Mouse (Mus musculus) cerebellum, postnatal 10 days (tissue): ENCODE data around the gene Slco2a1.
A peak's percentile ranks its signal among the peaks of the same experiment; 100 is the strongest.

ENCODE experiments used
- DNase-seq, 2 experiments: peaks; one replicate each; pipeline ENCODE4 v3.0.0; 2021; ENCODE audit warnings: mixed read lengths in 2 of 2

The Slco2a1 gene

GRCm38 (mm10) chr9:103038705-103039104, 50.2 kb downstream of the Slco2a1 start:
- DNase-seq, result no peak

GRCm38 (mm10) chr9:103040581-103040980, 52.1 kb downstream of the Slco2a1 start:
- no peak for DNase-seq

- DNase-seq, result peak; percentile 35 to 48
These were observed 56.9 kb downstream of the Slco2a1 start for GRCm38 (mm10) chr9:103045406-103045805.

GRCm38 (mm10) chr9:103049049-103049511, 60.6 kb downstream of the Slco2a1 start:
- no peak for DNase-seq

DNA sequence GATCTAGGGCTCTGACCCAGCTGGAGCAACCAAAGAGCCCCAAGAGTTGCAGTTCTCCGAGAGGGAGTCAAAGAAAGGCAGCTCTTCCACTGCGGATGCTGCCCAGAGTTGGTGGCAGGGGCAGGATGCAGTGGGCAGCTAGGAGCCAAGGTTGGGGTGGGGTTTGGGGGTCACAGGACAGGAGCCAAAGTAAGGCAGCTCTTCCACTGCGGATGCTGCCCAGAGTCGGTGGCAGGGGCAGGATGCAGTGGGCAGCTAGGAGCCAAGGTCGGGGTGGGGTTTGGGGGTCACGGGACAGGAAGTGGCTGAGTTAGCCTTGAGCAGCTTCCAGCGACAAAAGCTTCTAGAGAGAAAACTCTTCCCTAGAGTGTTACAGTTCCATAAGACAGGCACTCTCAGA, 65.3 kb downstream of the Slco2a1 start:
- DNase-seq, result no peak

- DNase-seq, result peak; percentile 40 to 62
These were observed 66.5 kb downstream of the Slco2a1 start for GRCm38 (mm10) chr9:103055061-103055460.

DNA sequence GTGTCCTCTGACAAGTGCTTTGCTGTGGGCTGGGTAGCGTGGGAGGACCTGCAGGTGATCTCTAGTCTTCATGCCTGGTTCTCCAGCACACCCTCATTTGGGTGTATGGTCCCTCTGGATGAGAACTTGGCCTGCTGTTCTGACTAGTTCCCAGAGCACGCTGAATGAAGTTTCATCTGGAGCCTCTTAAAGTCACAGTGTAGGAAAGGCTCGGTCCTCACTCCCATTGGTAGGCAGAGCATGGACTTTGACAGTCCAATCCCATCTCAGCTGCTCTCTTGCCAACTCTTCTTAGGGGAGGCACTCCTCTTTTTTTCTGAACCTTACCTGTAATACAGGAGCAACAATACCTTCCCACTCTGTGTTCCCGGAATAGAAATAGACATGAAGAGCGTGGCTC, 67.7 kb downstream of the Slco2a1 start:
- DNase-seq, result no peak

DNA sequence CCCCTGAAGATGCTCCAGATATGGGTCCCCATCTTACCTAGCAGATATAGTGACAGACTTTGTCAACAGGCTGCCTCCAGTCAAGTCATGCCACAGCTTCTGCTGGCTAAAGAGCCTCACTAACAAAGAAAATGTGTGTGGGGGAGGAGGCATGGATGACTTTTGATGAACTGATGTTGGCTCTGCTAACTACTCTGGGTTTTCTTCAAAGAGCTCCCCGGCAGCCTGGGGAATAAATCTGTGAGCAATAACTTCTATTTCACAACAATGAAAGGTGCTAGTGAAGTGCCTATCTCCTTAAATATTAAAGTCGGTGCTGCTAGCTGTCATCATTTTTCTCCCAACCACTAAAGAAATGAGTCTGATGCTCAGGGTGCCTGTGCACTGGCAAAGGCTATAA, 72.0 kb downstream of the Slco2a1 start:
- DNase-seq, result no peak

- DNase-seq, result no peak
These were observed 73.0 kb downstream of the Slco2a1 start for GRCm38 (mm10) chr9:103061471-103062053.

DNA sequence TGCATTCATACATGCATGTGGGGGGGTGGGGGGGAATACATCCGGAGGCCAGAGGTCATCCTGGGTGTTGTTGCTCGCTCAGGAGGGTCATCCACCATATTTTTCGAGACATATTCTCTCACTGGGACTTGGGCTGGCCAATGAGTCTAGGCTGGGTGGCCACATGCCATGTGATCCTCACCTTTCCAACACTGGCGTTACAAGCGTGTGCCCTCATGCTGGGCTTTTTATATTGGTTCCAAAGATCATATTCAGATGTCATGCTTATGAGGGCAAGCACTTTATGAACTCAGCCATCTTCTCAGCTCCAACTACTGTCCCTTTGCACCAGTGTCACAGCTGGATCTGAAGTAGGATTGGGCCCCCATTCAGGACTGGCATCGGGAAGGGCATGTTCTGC, 75.1 kb downstream of the Slco2a1 start:
- DNase-seq, result no peak

DNA sequence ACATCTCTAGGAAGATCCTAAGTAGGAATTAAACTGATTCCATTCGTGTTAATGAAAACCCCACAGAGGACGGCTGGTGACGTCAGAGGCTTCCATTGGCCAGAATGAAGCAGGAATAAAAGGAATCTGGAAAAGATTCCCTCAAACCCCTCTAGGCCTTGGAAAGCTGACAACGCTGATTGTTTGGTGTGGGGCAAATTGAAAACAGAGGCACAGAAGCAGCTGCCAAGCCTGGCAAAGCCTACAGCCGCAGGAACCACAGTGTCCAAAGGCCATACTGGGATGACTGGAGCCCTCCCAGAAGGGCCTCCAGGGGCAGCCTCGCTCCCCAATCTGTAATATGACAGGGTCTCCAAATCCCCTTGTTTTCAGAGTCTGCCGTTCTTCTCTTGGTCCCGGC, 78.3 kb downstream of the Slco2a1 start:
- DNase-seq, result peak; percentile 82 to 89

DNA sequence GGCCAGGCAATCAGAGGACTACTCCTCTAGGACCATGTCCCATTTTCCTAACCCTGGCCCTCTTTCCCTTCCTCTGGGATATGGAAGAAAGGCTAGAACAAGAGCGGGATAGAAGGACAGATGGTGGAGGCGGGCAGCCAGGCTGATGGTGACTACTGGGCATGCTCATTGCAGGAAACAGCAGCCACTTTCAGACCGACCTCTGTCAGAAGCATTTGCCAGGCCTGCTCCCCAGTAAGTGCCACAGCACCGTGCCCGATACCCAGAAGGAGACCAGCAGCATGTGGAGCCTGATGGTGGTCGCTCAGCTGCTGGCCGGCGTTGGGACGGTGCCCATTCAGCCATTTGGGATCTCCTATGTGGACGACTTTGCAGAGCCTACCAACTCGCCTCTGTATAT, 79.1 kb downstream of the Slco2a1 start:
- peak; percentile 86 to 88 for DNase-seq

GRCm38 (mm10) chr9:103068769-103069168, 80.3 kb downstream of the Slco2a1 start:
- peak; percentile 85 to 88 for DNase-seq

DNA sequence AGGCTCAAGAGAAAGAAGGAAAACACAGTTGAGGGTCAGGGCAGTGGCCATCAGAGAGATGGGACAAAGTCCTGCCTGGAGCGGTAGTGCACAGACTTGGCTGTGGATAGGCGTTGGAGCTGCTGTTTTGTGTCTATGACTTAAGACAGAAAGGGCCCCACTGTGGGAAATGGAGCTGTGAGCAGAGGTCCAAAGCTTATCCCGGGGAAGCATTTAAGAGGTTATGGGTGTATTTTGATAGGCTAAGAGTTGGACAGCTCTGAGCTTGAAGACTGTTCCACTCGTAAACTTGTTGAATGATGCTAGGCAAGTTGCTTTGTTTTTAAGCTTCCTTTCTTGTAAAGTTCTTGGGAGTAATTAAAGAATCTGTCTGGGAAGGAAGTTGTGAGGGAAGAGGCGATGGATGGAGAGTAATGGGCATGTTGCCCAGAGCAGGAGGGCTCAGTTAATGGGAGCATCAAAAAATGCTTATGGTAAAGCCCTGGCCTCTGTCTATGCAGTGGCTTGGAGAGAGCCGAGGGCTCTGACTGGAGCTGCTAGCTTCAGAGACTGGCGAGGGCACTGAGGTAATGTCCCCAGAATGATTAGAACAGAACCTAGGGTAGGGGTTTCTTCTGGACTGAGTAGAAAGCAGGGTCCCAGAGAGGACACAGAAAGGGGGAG, 83.2 kb downstream of the Slco2a1 start:
- no peak for DNase-seq

DNA sequence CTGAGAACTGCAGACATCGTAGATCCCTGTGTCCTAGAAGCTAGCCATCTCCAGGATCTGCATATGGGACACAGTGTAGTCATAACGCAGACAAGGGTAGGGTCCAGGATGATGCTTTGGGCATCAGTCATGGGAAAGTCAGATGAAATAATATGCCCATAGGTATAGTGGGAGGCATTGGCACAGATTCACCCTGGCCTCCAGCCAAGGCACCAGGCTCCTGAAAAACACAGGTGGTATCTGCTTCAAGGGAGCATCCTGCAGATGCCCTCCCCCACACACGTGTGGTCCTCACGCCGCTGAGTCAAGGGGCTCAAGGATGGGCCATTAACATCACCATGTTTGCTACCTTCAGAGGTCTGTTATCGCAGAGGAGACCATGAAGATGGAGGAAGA, 83.7 kb downstream of the Slco2a1 start:
- no peak for DNase-seq

DNA sequence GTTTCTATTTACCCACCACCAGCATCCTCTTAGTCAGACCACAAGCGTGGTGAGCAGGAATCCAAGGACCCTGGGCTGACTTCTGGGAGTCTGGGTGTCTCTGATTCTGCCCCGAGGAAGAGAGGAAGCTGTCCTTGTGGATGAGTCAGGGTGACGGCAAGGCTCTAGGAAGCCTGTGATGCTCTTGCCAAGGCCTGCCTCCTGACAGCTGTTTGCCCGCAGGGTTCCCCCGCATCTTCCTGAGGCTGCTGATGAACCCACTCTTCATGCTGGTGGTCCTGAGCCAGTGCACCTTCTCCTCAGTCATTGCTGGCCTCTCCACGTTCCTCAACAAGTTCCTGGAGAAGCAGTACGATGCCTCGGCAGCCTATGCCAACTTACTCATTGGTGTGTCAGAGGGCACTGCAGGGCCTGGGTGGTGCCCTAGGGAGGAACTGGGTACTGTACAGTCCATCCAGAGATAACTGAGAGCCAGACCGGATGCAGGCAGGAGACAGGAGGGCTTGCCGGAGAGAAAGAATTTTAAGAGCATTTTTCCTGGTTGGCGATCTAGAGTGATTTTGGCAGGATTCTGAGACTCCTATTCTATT, 84.5 kb downstream of the Slco2a1 start:
- DNase-seq, result peak in 1 of 2 experiments; percentile 47

DNA sequence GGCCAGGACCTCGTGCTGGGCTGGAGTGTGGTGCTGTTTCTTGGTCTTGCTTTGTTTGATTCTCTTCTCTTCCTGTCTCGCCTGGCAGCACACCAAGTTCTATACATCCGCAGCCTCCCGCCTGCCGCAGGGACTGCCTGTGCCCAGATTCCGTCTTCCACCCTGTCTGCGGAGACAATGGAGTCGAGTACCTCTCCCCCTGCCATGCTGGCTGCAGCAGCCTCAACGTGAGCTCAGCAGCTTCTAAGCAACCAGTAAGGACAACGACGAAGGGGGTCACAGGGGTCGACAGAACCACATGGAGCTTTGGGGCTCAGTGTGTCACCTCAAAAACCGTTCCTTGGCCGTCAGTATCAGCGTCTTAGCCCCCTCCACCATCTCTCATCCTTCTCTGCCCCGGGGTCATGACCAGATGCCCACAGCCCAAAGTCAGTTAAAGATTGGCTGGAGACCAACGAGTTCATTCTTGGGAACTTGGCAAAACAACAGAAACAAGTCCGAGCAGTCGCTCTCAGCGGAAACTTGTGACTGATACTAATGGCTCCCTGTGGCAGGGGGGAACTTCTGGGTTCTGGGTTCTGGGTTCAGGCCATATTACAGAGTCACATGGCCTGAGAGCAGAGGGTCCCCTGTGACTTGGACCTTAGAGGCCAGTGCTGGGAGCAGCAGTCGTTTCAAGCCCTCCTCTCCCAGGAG, 88.5 kb downstream of the Slco2a1 start:
- DNase-seq, result peak in 1 of 2 experiments; percentile 48

DNA sequence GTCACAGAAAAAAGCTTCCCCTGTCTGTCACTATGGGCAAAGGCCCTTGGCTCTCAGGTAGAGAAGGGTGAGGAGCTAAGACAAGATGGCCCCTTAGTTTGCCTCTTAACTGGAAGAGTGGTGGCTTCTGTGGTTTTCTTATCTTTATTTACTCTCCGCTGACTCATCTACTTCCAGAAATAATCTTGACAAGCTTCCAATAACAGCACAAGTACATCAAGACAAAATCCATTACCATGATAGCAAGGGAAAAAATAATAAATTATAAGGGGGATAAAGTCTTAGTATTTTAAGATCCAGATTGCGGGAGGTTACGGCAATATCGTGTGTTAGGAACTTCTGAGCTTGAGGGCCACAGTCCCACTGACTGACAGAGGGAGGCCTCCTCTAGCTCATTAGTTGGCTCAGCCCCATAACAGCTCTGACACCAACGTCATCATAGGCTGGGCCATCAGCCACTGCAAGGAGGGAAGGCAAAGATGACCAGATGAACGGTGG, 89.7 kb downstream of the Slco2a1 start:
- no peak for DNase-seq

GRCm38 (mm10) chr9:103080211-103080610, 91.7 kb downstream of the Slco2a1 start:
- no peak for DNase-seq

- peak; percentile 64 to 69 for DNase-seq
These were observed 93.9 kb downstream of the Slco2a1 start for GRCm38 (mm10) chr9:103082246-103082975.

- peak; percentile 60 to 63 for DNase-seq
These were observed 94.9 kb downstream of the Slco2a1 start for GRCm38 (mm10) chr9:103083405-103083804.

- DNase-seq, result peak; percentile 85 to 88
These were observed 98.2 kb downstream of the Slco2a1 start for GRCm38 (mm10) chr9:103086736-103087135.

GRCm38 (mm10) chr9:103087301-103087700, 98.8 kb downstream of the Slco2a1 start:
- DNase-seq, result no peak
